In genomic region chr17:73177079-73177478, GRCm38 (mm10) we compare ENCODE assay signal across 20 mouse cellular contexts.
"Had no signal": no experiment of that assay in that cellular context is flagged by ENCODE, and none has a peak within 500 bp of the region (broad histone marks: within the 10 kb centered on the region; RNA-seq: fewer than 3 reads in every experiment).

No protein-coding gene starts in this region.

- H3K4me2 ChIP-seq: lung, embryonic 15.5 days; midbrain, embryonic 11.5 days; midbrain, embryonic 13.5 days; midbrain, embryonic 15.5 days; neural tube, embryonic 13.5 days; neural tube, embryonic 15.5 days had no signal

- H3K9ac ChIP-seq: lung, embryonic 15.5 days; midbrain, embryonic 13.5 days; midbrain, embryonic 15.5 days; neural tube, embryonic 13.5 days; neural tube, embryonic 15.5 days had no signal

- H3K36me3 ChIP-seq: lung, embryonic 15.5 days; midbrain, embryonic 15.5 days; neural tube, embryonic 13.5 days; neural tube, embryonic 15.5 days had no signal

- DNase-seq: lung, adult 2 months; lung, postnatal 14 days; lung, postnatal 36 days; retina, postnatal 1 day; right cerebral cortex, adult 18-20 months; right cerebral cortex, postnatal 25 days; right cerebral cortex, postnatal 4 days; spleen, adult 18-20 months; thymus, adult 18-20 months; thymus, postnatal 14 days; thymus, postnatal 36 days had no signal

- H3K4me1 ChIP-seq: midbrain, embryonic 13.5 days; midbrain, embryonic 15.5 days had no signal

- H3K27me3 ChIP-seq: lung, embryonic 15.5 days; megakaryocyte, embryonic 14.5 days; midbrain, embryonic 13.5 days; midbrain, embryonic 15.5 days; neural tube, embryonic 13.5 days; neural tube, embryonic 15.5 days had no signal

- H3K4me3 ChIP-seq: lung, embryonic 15.5 days; megakaryocyte, embryonic 14.5 days; midbrain, embryonic 13.5 days; midbrain, embryonic 15.5 days; neural tube, embryonic 13.5 days; neural tube, embryonic 15.5 days had no signal

- H3K27ac ChIP-seq: lung, embryonic 15.5 days; macrophage; midbrain, embryonic 13.5 days; midbrain, embryonic 15.5 days; neural tube, embryonic 13.5 days; neural tube, embryonic 15.5 days had no signal

- H3K9me3 ChIP-seq: lung, embryonic 15.5 days; megakaryocyte, embryonic 14.5 days; midbrain, embryonic 13.5 days; midbrain, embryonic 15.5 days; neural tube, embryonic 13.5 days; neural tube, embryonic 15.5 days had no signal

- ATAC-seq: lung, postnatal 0 days; midbrain, embryonic 13.5 days; midbrain, embryonic 15.5 days had no signal
